ENCODE assay signal across 19 mouse cellular contexts in the genomic region with DNA sequence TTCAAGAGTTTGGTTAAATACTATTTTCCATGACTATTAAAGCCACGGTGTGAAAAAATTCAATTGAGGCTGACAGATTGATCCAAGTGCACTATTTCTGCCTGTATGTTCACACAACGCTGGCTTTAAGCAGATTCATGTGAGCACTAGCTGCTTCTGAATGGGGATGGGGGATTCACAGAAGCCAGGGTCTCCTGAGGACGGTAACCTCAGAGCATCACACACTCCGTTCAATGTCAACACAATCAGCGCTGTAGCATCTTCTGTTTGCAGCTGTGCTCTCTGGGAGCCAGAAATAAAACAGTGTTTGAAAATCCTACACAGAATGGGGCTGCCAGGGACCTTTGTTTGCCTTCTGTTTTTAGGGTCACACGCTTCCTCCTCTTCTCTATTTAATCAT.
"Had no signal": no experiment of that assay in that cellular context is flagged by ENCODE, and none has a peak within 500 bp of the region (broad histone marks: within the 10 kb centered on the region; RNA-seq: fewer than 3 reads in every experiment).

No protein-coding gene starts in this region.

- H3K9me3 ChIP-seq: intestine, embryonic 15.5 days; kidney, embryonic 15.5 days; stomach, embryonic 15.5 days had no signal

- DNase-seq: kidney, adult 11 months; kidney, adult 8-10 months; kidney, postnatal 10 days; kidney, postnatal 36 days; layer of hippocampus, postnatal 36 days; liver, postnatal 0 days; lung, embryonic 14.5 days; right cerebral cortex, postnatal 25 days; spleen, adult 18-20 months; thymus, adult 18-20 months; thymus, postnatal 36 days had no signal

- H3K4me2 ChIP-seq: intestine, embryonic 15.5 days; kidney, embryonic 15.5 days; liver, embryonic 11.5 days; lung, embryonic 14.5 days; stomach, embryonic 15.5 days had no signal

- H3K27me3 ChIP-seq: intestine, embryonic 15.5 days; kidney, embryonic 15.5 days; stomach, embryonic 15.5 days had no signal

- ATAC-seq: intestine, embryonic 15.5 days; liver, postnatal 0 days; lung, postnatal 0 days had no signal

- H3K4me1 ChIP-seq: intestine, embryonic 15.5 days; kidney, embryonic 15.5 days; stomach, embryonic 15.5 days had no signal

- H3K27ac ChIP-seq: intestine, embryonic 15.5 days; kidney, embryonic 15.5 days; left cerebral cortex, adult 2 months; liver, embryonic 14.5 days; macrophage; stomach, embryonic 15.5 days had no signal

- H3K36me3 ChIP-seq: intestine, embryonic 15.5 days; kidney, embryonic 15.5 days; stomach, embryonic 15.5 days had no signal

- H3K4me3 ChIP-seq: intestine, embryonic 15.5 days; kidney, embryonic 15.5 days; left cerebral cortex, adult 2 months; stomach, embryonic 15.5 days had no signal

- H3K9ac ChIP-seq: intestine, embryonic 15.5 days; kidney, embryonic 15.5 days; liver, embryonic 14.5 days; liver, postnatal 0 days; lung, embryonic 14.5 days; stomach, embryonic 15.5 days had no signal
